Mouse (Mus musculus) MEL (cell line): ENCODE measurements around the gene Osbpl8. TPM values are rescaled to one million over a fixed set of nuclear protein-coding genes. Genes with fewer than 3 reads are reported as not detected.

ENCODE experiments used
- DNase-seq: peaks from one replicate; pipeline ENCODE4 v3.0.0; 2011; ENCODE audit warnings: low read depth, low spot score
- H3K27ac ChIP-seq: 2 replicates; pipeline ENCODE4 v1.5.1; 2012; ENCODE audit warnings: low read depth, mild to moderate bottlenecking, control low read depth, low read length, moderate library complexity; ENCODE audit not compliant: control insufficient read depth
- H3K27me3 ChIP-seq, 2 experiments: fragments of 150-350 bp in 1 of 2; sonication (generic) in 1 of 2; 2 replicates each; pipeline ENCODE4 v1.6.1; 2012; ENCODE audit warnings: low read length in 2 of 2, mild to moderate bottlenecking in 2 of 2, improper control_type of control experiment in 1 of 2, moderate library complexity in 1 of 2; ENCODE audit not compliant: insufficient read depth in 2 of 2, control insufficient read depth in 1 of 2
- H3K36me3 ChIP-seq, 2 experiments: 2 replicates each; pipeline ENCODE4 v1.6.1; 2012 to 2014; ENCODE audit warnings: low read length in 2 of 2, improper control_type of control experiment in 1 of 2, inconsistent platforms in 1 of 2, mild to moderate bottlenecking in 1 of 2; ENCODE audit not compliant: insufficient read depth in 2 of 2, control insufficient read depth in 1 of 2
- H3K4me1 ChIP-seq, 2 experiments: fragments of 150-350 bp in 1 of 2; sonication (generic) in 1 of 2; 2 replicates each; pipeline ENCODE4 v1.6.1; 2012; ENCODE audit warnings: low read length in 2 of 2, improper control_type of control experiment in 1 of 2, mild to moderate bottlenecking in 1 of 2; ENCODE audit not compliant: insufficient read depth in 2 of 2, control insufficient read depth in 1 of 2
- H3K4me3 ChIP-seq, 2 experiments: fragments of 150-350 bp in 1 of 2; sonication (generic) in 1 of 2; 2 replicates each; pipeline ENCODE4 v1.5.1; 2012; ENCODE audit warnings: low read depth in 2 of 2, low read length in 2 of 2, mild to moderate bottlenecking in 2 of 2, moderate library complexity in 2 of 2, control low read depth in 1 of 2, improper control_type of control experiment in 1 of 2; ENCODE audit not compliant: control insufficient read depth in 1 of 2, insufficient read depth in 1 of 2
- H3K79me2 ChIP-seq: 2 replicates; pipeline ENCODE4 v1.6.1; 2012; ENCODE audit warnings: mild to moderate bottlenecking, low read length, moderate library complexity; ENCODE audit not compliant: control insufficient read depth, poor library complexity, insufficient read depth
- H3K9ac ChIP-seq: 2 replicates; pipeline ENCODE4 v1.6.1; 2012; ENCODE audit warnings: low read depth, mild to moderate bottlenecking, control low read depth, low read length, moderate library complexity; ENCODE audit not compliant: control insufficient read depth, poor library complexity, severe bottlenecking
- H3K9me3 ChIP-seq: fragments of 150-350 bp; sonication (generic); replicated peaks from 2 replicates; pipeline ENCODE4 v1.6.1; 2012; ENCODE audit warnings: mild to moderate bottlenecking, low read length, improper control_type of control experiment, moderate library complexity; ENCODE audit not compliant: insufficient read depth
- BHLHE40 ChIP-seq: IDR thresholded peaks from 2 replicates; pipeline ENCODE4 v1.6.1; 2012; ENCODE audit warnings: low read depth, mild to moderate bottlenecking, inconsistent platforms, low read length, improper control_type of control experiment, borderline replicate concordance
- CTCF ChIP-seq, 3 experiments: IDR thresholded peaks in 2 of 3; conservative IDR thresholded peaks in 1 of 3; 2 replicates each; pipeline ENCODE4 v1.5.1; 2011 to 2012; ENCODE audit warnings: low read length in 3 of 3, low read depth in 2 of 3, mild to moderate bottlenecking in 2 of 3, improper control_type of control experiment in 1 of 3, inconsistent platforms in 1 of 3, mixed read lengths in 1 of 3, moderate library complexity in 1 of 3; ENCODE audit not compliant: control insufficient read depth in 1 of 3, insufficient read depth in 1 of 3, poor library complexity in 1 of 3, severe bottlenecking in 1 of 3
- ELF1 ChIP-seq: IDR thresholded peaks from 2 replicates; pipeline ENCODE4 v1.6.1; 2014; ENCODE audit warnings: low read depth, mild to moderate bottlenecking, inconsistent platforms, low read length, improper control_type of control experiment, moderate library complexity
- GATA1 ChIP-seq: IDR thresholded peaks from 2 replicates; pipeline ENCODE4 v1.6.1; 2011; ENCODE audit warnings: low read depth, low read length, improper control_type of control experiment
- MAX ChIP-seq: IDR thresholded peaks from 2 replicates; pipeline ENCODE4 v1.6.1; 2011; ENCODE audit warnings: low read length, improper control_type of control experiment
- MAZ ChIP-seq: IDR thresholded peaks from 2 replicates; pipeline ENCODE4 v1.6.1; 2012; ENCODE audit warnings: low read depth, mild to moderate bottlenecking, inconsistent platforms, low read length, improper control_type of control experiment
- TCF12 ChIP-seq: IDR thresholded peaks from 2 replicates; pipeline ENCODE4 v1.6.1; 2014; ENCODE audit warnings: low read depth, mild to moderate bottlenecking, inconsistent platforms, low read length, improper control_type of control experiment, moderate library complexity
- ZKSCAN1 ChIP-seq: IDR thresholded peaks from 2 replicates; pipeline ENCODE4 v1.6.1; 2012; ENCODE audit warnings: low read depth, mild to moderate bottlenecking, inconsistent platforms, low read length, improper control_type of control experiment, moderate library complexity
- ZNF384 ChIP-seq: IDR thresholded peaks from 2 replicates; pipeline ENCODE4 v1.6.1; 2012; ENCODE audit warnings: low read depth, mild to moderate bottlenecking, inconsistent platforms, low read length, improper control_type of control experiment
- polyA plus RNA-seq, 2 experiments: library from polyadenylated mRNA; stranded (reverse) in 1 of 2; unstranded in 1 of 2; fragments of >175 nt in 1 of 2; fragments of >200 nt in 1 of 2; gene quantifications; 2 replicates each; pipeline versions ENCODE4 v1.2.1 to v1.2.4; 2012; ENCODE audit warnings: low replicate concordance in 2 of 2, low read depth in 1 of 2; ENCODE audit not compliant: insufficient read length in 2 of 2, insufficient read depth in 1 of 2, missing spikeins in 1 of 2
- total RNA-seq: library from RNA; depleted of rRNA; stranded (reverse); fragments of 300-350 nt; gene quantifications from 2 replicates; pipeline ENCODE4 v1.2.3, GENCODE M21; 2012; rRNA removed

Gene Osbpl8
- total and polyA plus RNA-seq, 3 experiments = 26.2 to 44.8 (median 33.4) TPM

DNA sequence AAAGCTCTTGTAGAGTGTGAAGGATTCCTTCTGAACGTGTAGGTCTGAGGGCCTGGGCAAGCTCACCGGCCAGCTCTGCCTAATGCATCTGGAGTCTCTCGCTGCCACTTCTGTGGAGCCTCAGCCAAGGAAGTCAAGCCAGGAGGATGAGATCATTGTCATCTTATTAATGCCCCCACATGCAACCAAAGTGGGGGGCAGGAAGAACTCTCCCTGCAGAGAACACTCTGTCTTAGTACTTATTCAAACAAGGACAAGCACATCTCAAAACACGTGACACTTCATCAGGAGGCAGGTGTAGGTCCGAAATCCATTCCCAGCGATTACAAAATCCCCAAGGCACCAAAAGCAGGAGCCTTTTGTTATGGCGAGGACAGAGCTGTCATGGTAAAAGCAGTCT is 177.2 kb downstream of the Osbpl8 start:
- H3K9me3 ChIP-seq = no peaks in the 10 kb centered on the region
- H3K9ac ChIP-seq = no peak overlapping the region
- H3K79me2 ChIP-seq = no peaks in the 10 kb centered on the region
- TF ChIP-seq ZNF384 (no peak), CTCF (IDR thresholded peaks at IDR 0.05 in 2 of 3, conservative IDR thresholded peaks at IDR 0.05 in 1 of 3; ENCODE audit: control insufficient read depth in 1 of 3, insufficient read depth in 1 of 3, low read depth in 2 of 3, low read length in 3 of 3, poor library complexity in 1 of 3, severe bottlenecking in 1 of 3) (no peak), BHLHE40 (no peak)
- DNase-seq = no peak
- H3K36me3 ChIP-seq = no peaks in the 10 kb centered on the region
- peaks cover 0 to 4% of the 10 kb centered on the region in 2 experiments; a peak in 1 of 4 replicates for H3K4me1 ChIP-seq
- H3K27ac ChIP-seq = no peak overlapping the region
- H3K27me3 ChIP-seq = peaks cover 0 to 4% of the 10 kb centered on the region in 2 experiments; a peak in 1 of 4 replicates
- no peak overlapping the region for H3K4me3 ChIP-seq

DNA sequence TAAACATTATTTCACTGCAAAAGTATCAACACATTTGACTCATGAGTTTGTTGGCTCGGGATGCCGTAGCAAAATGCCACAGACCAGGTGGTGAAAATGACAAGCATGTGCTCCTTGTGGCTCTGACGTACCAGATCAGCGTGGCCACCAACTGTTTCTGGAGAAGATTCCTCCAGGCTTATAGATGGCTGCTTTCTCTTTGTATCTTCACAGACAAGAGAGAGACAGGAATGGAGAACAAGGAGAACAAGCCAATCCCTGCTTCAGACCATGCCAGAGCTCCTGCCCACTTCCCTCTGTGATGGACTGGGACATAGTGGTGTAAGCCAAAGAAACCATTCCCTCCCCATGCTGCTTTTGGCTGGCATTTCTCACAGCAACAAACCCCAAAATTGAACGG is 179.0 kb downstream of the Osbpl8 start:
- peaks cover 0 to 4% of the 10 kb centered on the region in 2 experiments; a peak in 1 of 4 replicates for H3K4me1 ChIP-seq
- H3K9ac ChIP-seq = no peak overlapping the region
- no peaks in the 10 kb centered on the region for H3K36me3 ChIP-seq
- DNase-seq = no peak
- TF ChIP-seq CTCF (IDR thresholded peaks at IDR 0.05 in 2 of 3, conservative IDR thresholded peaks at IDR 0.05 in 1 of 3; ENCODE audit: control insufficient read depth in 1 of 3, insufficient read depth in 1 of 3, low read depth in 2 of 3, low read length in 3 of 3, poor library complexity in 1 of 3, severe bottlenecking in 1 of 3) = no peak
- no peak for TF ChIP-seq GATA1
- no peak for TF ChIP-seq ZKSCAN1
- TF ChIP-seq MAX = no peak
- TF ChIP-seq MAZ = no peak
- no peak for TF ChIP-seq TCF12
- TF ChIP-seq ELF1 = no peak
- no peak overlapping the region for H3K4me3 ChIP-seq
- H3K79me2 ChIP-seq = no peaks in the 10 kb centered on the region
- no peak overlapping the region for H3K27ac ChIP-seq
- H3K9me3 ChIP-seq = no peaks in the 10 kb centered on the region
- peaks cover 0 to 4% of the 10 kb centered on the region in 2 experiments; a peak in 1 of 4 replicates for H3K27me3 ChIP-seq

Other genes starting within 250 kb of the Osbpl8 start
- gene Csrp2, start 245.0 kb upstream of the Osbpl8 start, total RNA-seq = 4.8 and 8.3 TPM in 2 replicates
- gene Csrp2, start 245.0 kb upstream of the Osbpl8 start, polyA plus RNA-seq = 10 to 100 TPM in 1 of 2 experiments, not detected in 1; 19.6 TPM
- 16.6 and 16.7 TPM in 2 replicates for gene Zdhhc17, start 154.6 kb upstream of the Osbpl8 start, total RNA-seq
- gene Zdhhc17, start 154.6 kb upstream of the Osbpl8 start, polyA plus RNA-seq = 10 to 100 TPM in 1 of 2 experiments, not detected in 1; 14.9 TPM
- gene Bbs10, start 133.9 kb downstream of the Osbpl8 start, total RNA-seq = 0.42 and 0.62 TPM in 2 replicates
- gene Bbs10, start 133.9 kb downstream of the Osbpl8 start, polyA plus RNA-seq = under 1 TPM in 1 of 2 experiments, not detected in 1; 0.15 TPM